Mouse (Mus musculus): ENCODE measurements around the gene Myh14.
A peak's percentile ranks its signal among the peaks of the same experiment; 100 is the strongest.

Myh14 gene

GRCm38 (mm10) chr7:44601646-44602045 is 69.0 kb downstream of the Myh14 start:
- no peak for DNase-seq (ENCODE audit: low spot score in 2 of 2)

- DNase-seq (ENCODE audit: low spot score in 2 of 2) = no peak
Measured at GRCm38 (mm10) chr7:44600691-44601262, 69.9 kb downstream of the Myh14 start.

GRCm38 (mm10) chr7:44598336-44598735 is 72.3 kb downstream of the Myh14 start:
- DNase-seq (ENCODE audit: low spot score in 2 of 2) = no peak

GRCm38 (mm10) chr7:44597666-44598065 is 73.0 kb downstream of the Myh14 start:
- no peak for DNase-seq (ENCODE audit: low spot score in 2 of 2)

GRCm38 (mm10) chr7:44596996-44597538 is 73.6 kb downstream of the Myh14 start:
- no peak for DNase-seq (ENCODE audit: low spot score in 2 of 2)

- DNase-seq (ENCODE audit: low spot score in 2 of 2) = no peak
Measured at GRCm38 (mm10) chr7:44596051-44596450, 74.6 kb downstream of the Myh14 start.

GRCm38 (mm10) chr7:44595131-44595561 is 75.5 kb downstream of the Myh14 start:
- no peak for DNase-seq (ENCODE audit: low spot score in 2 of 2)

- DNase-seq (ENCODE audit: low spot score in 2 of 2) = no peak
Measured at GRCm38 (mm10) chr7:44594291-44594690, 76.4 kb downstream of the Myh14 start.

GRCm38 (mm10) chr7:44593775-44594174 is 76.9 kb downstream of the Myh14 start:
- peak; percentile 74 to 91 for DNase-seq (ENCODE audit: low spot score in 2 of 2)

GRCm38 (mm10) chr7:44593051-44593450 is 77.6 kb downstream of the Myh14 start:
- DNase-seq (ENCODE audit: low spot score in 2 of 2) = no peak

- peak in 1 of 2 experiments; percentile 66 for DNase-seq (ENCODE audit: low spot score in 2 of 2)
Measured at GRCm38 (mm10) chr7:44591348-44592116, 79.1 kb downstream of the Myh14 start.

- DNase-seq (ENCODE audit: low spot score in 2 of 2) = peak; percentile 84 to 90
Measured at GRCm38 (mm10) chr7:44590402-44591347, 80.0 kb downstream of the Myh14 start, which contains the start of gene Kcnc3. TSS of gene Kcnc3 (plus strand) at chr7:44590664.

- DNase-seq (ENCODE audit: low spot score in 2 of 2) = no peak
Measured at GRCm38 (mm10) chr7:44589946-44590345, 80.7 kb downstream of the Myh14 start.

GRCm38 (mm10) chr7:44589149-44589548 is 81.5 kb downstream of the Myh14 start:
- DNase-seq (ENCODE audit: low spot score in 2 of 2) = peak; percentile 56 to 75

GRCm38 (mm10) chr7:44588338-44588737 is 82.3 kb downstream of the Myh14 start:
- DNase-seq (ENCODE audit: low spot score in 2 of 2) = no peak

- DNase-seq (ENCODE audit: low spot score in 2 of 2) = no peak
Measured at GRCm38 (mm10) chr7:44587676-44588075, 83.0 kb downstream of the Myh14 start.

GRCm38 (mm10) chr7:44586930-44587329 is 83.7 kb downstream of the Myh14 start:
- peak in 1 of 2 experiments; percentile 72 for DNase-seq (ENCODE audit: low spot score in 2 of 2)

GRCm38 (mm10) chr7:44586518-44586917 is 84.1 kb downstream of the Myh14 start:
- no peak for DNase-seq (ENCODE audit: low spot score in 2 of 2)

GRCm38 (mm10) chr7:44585606-44586005 is 85.0 kb downstream of the Myh14 start:
- no peak for DNase-seq (ENCODE audit: low spot score in 2 of 2)

GRCm38 (mm10) chr7:44584921-44585320 is 85.7 kb downstream of the Myh14 start:
- DNase-seq (ENCODE audit: low spot score in 2 of 2) = no peak

- no peak for DNase-seq (ENCODE audit: low spot score in 2 of 2)
Measured at GRCm38 (mm10) chr7:44584265-44584804, 86.3 kb downstream of the Myh14 start.

Measured in spleen, postnatal 4 days (tissue).